Mouse (Mus musculus) thymus, adult 18-20 months (tissue): Measurements from ENCODE around the gene Card14.
"Not testable (repeated sequence)": the region's sequence is repeated elsewhere in the genome, so short reads cannot be mapped to it uniquely, and the experiment has no call there.

Source experiments
- DNase-seq, 2 experiments: peaks; one replicate each; pipeline ENCODE4 v3.0.0; 2022; ENCODE audit warnings: mixed read lengths in 2 of 2

Card14 gene

DNA sequence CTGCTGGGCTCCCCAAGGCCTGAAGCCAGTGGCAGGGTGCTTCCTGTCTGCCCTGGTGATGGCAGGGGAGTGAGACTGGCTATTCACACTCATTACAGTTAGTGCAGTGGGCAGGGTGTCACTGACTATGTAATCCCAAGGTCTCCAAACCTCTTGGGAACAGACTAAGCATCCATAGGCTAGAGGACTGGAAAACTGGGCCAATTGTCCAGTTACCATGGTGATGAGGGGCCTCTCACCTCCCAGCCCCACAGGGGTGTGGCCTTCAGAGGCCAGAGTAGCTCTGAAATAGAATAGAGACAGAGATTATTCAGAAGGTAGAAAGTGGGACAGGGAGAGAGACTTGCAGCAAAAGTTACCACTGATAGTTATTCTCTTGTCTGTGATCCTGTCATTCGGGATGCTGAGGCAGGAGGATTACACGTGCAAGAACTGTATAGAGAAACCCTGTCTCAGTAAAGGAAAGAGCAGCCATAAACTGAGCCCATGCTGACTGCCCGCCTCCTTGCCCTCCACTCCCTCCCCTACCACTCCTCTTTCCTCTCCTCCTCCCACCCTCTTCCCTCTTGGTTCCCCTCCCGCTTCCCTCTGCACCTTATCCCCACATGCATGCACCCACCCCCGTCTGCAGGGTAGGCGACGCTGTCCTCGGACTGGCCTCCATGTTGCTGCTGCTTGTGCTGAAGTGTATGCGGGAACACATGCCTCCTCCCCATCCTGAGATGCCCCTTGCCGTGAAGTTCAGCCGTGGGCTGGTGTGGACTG lies 55.4 kb downstream of the Card14 start:
- DNase-seq: no peak

GRCm38 (mm10) chr11:119363534-119364145 lies 56.1 kb downstream of the Card14 start:
- peak; percentile 38 to 57 for DNase-seq

GRCm38 (mm10) chr11:119375425-119375824 lies 67.9 kb downstream of the Card14 start:
- no peak for DNase-seq

DNA sequence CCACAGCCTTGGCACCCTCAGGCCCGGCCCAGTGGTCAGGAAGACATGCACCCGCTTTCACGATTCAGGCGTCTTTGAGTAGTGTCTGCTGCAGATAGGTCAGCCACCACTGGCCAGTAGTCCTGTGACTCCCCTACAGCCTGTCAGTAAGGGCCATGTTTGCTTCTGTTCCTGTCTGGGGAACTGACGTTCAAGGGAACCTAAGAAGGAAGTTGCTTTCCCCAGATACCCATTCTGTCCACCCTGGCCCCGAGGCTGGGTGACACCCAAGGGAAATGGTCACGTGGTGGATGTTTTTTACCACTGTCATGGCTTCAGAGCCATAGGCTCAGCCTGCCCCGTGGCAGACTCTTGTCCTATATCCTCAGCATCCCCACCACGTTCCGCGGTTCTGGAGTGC lies 69.8 kb downstream of the Card14 start:
- no peak for DNase-seq

GRCm38 (mm10) chr11:119378551-119378950 lies 71.0 kb downstream of the Card14 start:
- no peak for DNase-seq

- no peak for DNase-seq
Measured at GRCm38 (mm10) chr11:119381631-119382337, 74.2 kb downstream of the Card14 start.

DNA sequence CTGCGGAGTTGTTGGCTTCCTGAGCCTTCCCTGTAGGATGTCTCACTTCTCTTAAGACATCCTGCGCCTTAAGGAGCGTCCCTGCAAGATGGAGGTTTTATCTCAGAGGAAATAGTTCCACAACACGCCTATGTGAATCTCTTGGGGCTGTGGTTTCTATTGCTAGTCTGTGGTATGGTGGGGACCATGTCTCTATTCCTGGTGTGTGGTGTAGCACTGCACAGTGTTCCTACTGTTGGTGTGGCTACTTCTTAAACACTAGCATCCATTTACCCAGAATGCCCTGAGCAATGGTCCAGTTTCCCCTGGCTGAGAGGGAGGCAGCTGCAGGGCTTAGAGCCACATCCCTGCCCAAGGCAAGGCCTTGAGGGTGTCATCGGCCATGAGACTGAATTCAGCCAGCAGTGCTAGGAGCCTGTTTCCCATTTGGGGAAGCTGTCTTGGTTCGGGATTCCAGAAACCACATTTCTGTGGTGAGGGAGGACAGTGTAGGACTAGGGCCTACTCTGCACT lies 74.8 kb downstream of the Card14 start:
- no peak for DNase-seq

GRCm38 (mm10) chr11:119384904-119385303 lies 77.3 kb downstream of the Card14 start:
- DNase-seq: peak; percentile 55 to 74

GRCm38 (mm10) chr11:119386306-119386705 lies 78.7 kb downstream of the Card14 start:
- peak in 1 of 2 experiments; percentile 32 for DNase-seq

- DNase-seq: not testable (repeated sequence)
Measured at GRCm38 (mm10) chr11:119387273-119387672, 79.7 kb downstream of the Card14 start.

DNA sequence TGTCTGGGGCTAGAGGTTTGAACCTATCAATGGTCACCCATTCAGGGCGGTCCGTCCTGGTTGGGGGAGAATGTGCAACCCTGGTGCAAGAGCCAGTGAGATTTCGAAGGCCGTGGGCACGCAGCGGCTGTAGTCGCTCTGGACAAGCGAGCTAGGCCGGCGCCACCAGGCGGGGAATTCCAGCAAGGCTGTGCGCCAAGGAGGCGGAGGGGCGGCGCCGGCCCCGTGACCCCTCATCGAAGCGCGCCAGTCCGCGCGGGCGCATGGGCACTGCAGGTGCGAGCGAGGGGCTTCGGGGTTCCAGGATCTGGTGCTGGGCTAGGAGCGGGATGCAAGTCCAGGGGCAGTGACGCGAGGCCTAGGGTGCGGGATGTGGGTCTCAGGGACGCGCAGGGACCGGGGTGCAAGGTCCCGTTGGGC lies 82.3 kb downstream of the Card14 start:
- DNase-seq: peak; percentile 23 to 34

- peak; percentile 71 to 73 for DNase-seq
Measured at GRCm38 (mm10) chr11:119390271-119391231, 83.0 kb downstream of the Card14 start.

DNA sequence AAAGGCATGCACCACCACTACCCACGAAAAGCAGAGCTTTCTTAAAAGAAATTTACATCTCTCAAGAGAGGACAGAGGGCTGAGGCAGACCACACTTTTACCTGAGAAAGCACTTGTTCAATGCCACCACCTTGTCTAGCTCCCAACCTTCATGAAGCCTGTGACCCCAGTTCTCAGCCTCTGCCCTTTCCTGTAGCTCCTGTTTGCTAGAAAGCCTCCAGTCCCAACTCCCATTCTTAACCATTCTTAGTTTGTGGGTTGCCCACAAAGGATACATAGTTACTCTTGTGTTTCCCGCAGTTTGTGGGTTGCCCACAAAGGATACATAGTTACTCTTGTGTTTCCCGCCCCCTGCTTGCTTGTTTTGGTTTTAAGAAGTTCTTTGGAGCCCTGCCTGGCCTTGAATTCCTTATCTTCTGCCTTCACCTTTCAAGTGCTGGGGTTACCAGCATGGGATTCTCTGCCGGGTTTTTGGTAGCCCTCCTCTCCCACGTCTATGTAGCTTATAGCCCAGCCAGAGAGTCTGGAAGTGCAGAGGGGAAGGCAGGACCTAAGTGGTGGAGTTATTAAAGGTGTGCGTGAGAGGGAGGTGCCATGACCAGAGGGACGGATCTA lies 83.9 kb downstream of the Card14 start:
- no peak for DNase-seq

DNA sequence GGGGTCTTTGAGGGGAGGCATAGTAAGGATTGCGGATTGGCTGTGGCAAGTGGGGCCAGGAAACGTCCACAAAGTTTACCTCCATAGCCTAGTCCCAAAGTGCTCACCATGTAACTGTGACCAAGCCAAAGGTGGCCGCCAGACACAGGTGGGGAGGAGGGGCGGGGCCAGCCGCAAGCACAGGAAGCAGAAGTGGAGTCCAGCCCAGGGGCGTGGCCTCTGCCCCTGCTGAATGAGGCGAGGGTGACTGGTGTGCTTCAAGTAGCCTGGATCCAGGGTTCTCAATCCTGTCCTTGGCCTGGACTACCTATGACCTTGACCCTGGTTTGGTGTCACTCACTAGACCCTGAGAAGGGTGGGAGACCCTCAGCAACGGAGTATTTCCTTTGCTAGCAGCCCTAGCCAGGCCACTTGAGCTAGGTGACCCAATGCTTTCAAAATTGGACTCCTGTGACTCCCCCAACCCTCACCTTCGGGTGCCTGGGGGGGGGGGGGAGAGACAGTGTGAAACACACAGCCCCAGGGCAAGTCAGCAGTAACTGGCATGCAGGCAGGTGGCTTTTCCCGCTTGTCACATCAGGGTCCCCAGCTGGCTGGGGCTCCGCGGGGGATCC lies 84.5 kb downstream of the Card14 start:
- DNase-seq: peak; percentile 75 to 80

DNA sequence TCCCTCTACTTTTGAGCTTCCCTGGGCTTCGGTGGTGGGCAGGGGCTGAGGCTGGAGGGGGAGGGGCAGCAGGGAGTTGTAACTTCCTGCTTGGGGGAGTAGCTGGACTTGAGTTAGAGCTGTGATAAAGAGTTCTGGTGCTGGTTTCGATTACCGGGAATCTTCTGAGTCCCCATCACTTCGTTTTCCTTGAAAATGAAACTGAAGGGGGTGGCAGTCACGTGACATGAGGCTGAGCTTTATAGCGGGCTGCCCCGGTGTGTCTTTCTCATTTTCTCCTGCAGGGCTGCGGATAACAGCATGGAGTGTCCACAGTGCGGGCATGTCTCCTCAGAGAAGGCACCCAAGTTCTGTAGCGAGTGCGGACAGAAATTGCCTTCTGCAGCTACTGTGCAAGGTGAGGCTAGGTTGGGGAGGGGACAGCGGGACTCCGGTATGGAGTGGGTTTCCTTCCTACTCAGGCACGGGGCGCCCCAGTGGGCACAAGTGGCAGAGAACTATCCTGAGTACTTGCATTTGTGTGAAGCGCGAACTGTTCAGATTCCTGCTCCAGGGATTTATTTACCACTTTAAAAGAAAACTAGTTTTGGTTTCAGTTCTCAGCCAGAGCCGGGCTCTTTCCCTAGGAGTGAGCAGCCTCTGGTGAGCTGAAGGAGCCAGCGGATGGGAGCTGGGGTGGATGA lies 85.4 kb downstream of the Card14 start, which contains the start of gene Rnf213:
Gene Rnf213 (plus strand): TSS at position 301 of the 683 bp plus-strand sequence.
- DNase-seq: peak; percentile 42 to 63

DNA sequence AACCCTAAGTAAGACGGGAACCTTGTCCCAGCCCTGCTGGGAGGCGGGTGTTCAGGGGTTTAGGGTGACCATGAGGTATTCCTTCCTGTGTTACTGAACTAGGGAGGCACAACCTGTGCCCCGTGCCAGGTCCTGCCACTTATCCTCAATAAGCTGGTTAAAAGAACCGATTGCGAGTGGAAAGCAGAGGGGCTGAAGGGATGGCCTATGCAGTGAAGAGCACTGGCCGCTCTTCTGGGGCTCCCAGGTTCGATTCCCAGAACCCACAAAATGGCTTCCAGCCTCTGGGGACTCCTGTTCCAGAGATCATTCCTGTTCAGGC lies 85.9 kb downstream of the Card14 start:
- DNase-seq: no peak

GRCm38 (mm10) chr11:119394210-119394609 lies 86.6 kb downstream of the Card14 start:
- DNase-seq: no peak
